ENCODE assay signal across 8 mouse cellular contexts in genomic region chr1:191316818-191317217, GRCm38 (mm10). TPM values are rescaled to one million over a fixed set of nuclear protein-coding genes. Genes with fewer than 3 reads are reported as not detected.
DNase-seq lines count a peak whose midpoint lies in the region; ATAC-seq and TF ChIP-seq lines count a peak whose summit lies in the region.
"Had no signal": no experiment of that assay in that cellular context is flagged by ENCODE, and none has a peak within 500 bp of the region (broad histone marks: within the 10 kb centered on the region; RNA-seq: fewer than 3 reads in every experiment).

No protein-coding gene starts in this region.

- no peak overlapping the region for H3K9ac ChIP-seq in kidney, embryonic 15.5 days
- peak overlapping the region; percentile 91; the same call in 1 of the 2 replicates for H3K9ac ChIP-seq in embryonic facial prominence, embryonic 14.5 days (ENCODE audit: low read depth, low read length)
- H3K9ac ChIP-seq in intestine, postnatal 0 days (ENCODE audit: low read depth, low read length): no peak overlapping the region

- no peak for TF ChIP-seq POLR2A in myocyte (IDR thresholded peaks at IDR 0.05; ENCODE audit: insufficient read length, low read depth)

- peak overlapping the region; percentile 81 for H3K4me2 ChIP-seq in kidney, embryonic 15.5 days
- H3K4me2 ChIP-seq in embryonic facial prominence, embryonic 14.5 days (ENCODE audit: low read depth, low read length): peak overlapping the region; percentile 63
- H3K4me2 ChIP-seq in intestine, postnatal 0 days (replicated peaks; ENCODE audit: low read depth): peak overlapping the region; percentile 84
- H3K4me2 ChIP-seq in myocyte (ENCODE audit: low read depth): peak overlapping the region; percentile 98

- H3K27ac ChIP-seq in kidney, embryonic 15.5 days: no peak overlapping the region
- H3K27ac ChIP-seq in embryonic facial prominence, embryonic 14.5 days (replicated peaks; ENCODE audit: low read depth, low read length): no peak overlapping the region
- H3K27ac ChIP-seq in intestine, postnatal 0 days (ENCODE audit: low read depth, low read length): no peak overlapping the region

- peaks cover 10% of the 10 kb centered on the region for H3K79me2 ChIP-seq in myocyte (ENCODE audit: control insufficient read depth, insufficient read depth)

- WGBS in kidney, embryonic 15.5 days: 83% methylated on average over 8 of the region's 8 CpGs
- 77% methylated on average over 8 of the region's 8 CpGs for WGBS in embryonic facial prominence, embryonic 14.5 days
- WGBS in intestine, postnatal 0 days: 68% methylated on average over 8 of the region's 8 CpGs

- no peak overlapping the region for H3ac ChIP-seq in myocyte (ENCODE audit: control insufficient read depth, insufficient read length)

- no peaks in the 10 kb centered on the region for H3K27me3 ChIP-seq in kidney, embryonic 15.5 days
- no peaks in the 10 kb centered on the region for H3K27me3 ChIP-seq in embryonic facial prominence, embryonic 14.5 days (replicated peaks; ENCODE audit: control insufficient read depth, insufficient read depth, low read length)
- H3K27me3 ChIP-seq in intestine, postnatal 0 days (replicated peaks; ENCODE audit: control insufficient read depth, insufficient read depth, low read length): no peaks in the 10 kb centered on the region
- no peaks in the 10 kb centered on the region for H3K27me3 ChIP-seq in myocyte (ENCODE audit: control insufficient read depth, insufficient read depth, insufficient read length)

- 0 out of 2 replicates have a peak overlapping the region, but pooled peaks have one; percentile 70 for H3K4me3 ChIP-seq in kidney, embryonic 15.5 days (replicated peaks)
- peak overlapping the region; percentile 69 for H3K4me3 ChIP-seq in embryonic facial prominence, embryonic 14.5 days (ENCODE audit: low read depth, low read length)
- H3K4me3 ChIP-seq in intestine, postnatal 0 days (ENCODE audit: low read depth, low read length): no peak overlapping the region
- H3K4me3 ChIP-seq in myocyte: peak overlapping the region; percentile 56

- H3K9me3 ChIP-seq in kidney, embryonic 15.5 days (replicated peaks): no peaks in the 10 kb centered on the region
- H3K9me3 ChIP-seq in embryonic facial prominence, embryonic 14.5 days (ENCODE audit: control insufficient read depth, low read length): no peaks in the 10 kb centered on the region
- no peaks in the 10 kb centered on the region for H3K9me3 ChIP-seq in intestine, postnatal 0 days (ENCODE audit: control insufficient read depth)

- DNase-seq in kidney, postnatal 14 days: no peak
- no peak for DNase-seq in embryonic facial prominence, embryonic 14.5 days (ENCODE audit: low spot score)
- no peak for DNase-seq in embryo, embryonic 11 days
- DNase-seq in thymus, postnatal 25 days: no peak
- DNase-seq: heart, postnatal 36 days had no signal

- ATAC-seq in kidney, embryonic 15.5 days (replicated peaks; ENCODE audit: low FRiP score): no peak
- no peak for ATAC-seq in embryonic facial prominence, embryonic 14.5 days (ENCODE audit: low read depth)
- ATAC-seq in intestine, postnatal 0 days: no peak

- peak; percentile 55 for TF ChIP-seq CTCF in intestine, postnatal 0 days (IDR thresholded peaks at IDR 0.05; ENCODE audit: low read depth)

- peaks cover 18% of the 10 kb centered on the region for H3K4me1 ChIP-seq in kidney, embryonic 15.5 days
- 0 out of 2 replicates have a peak, but pooled peaks cover 4% of the 10 kb centered on the region for H3K4me1 ChIP-seq in embryonic facial prominence, embryonic 14.5 days (ENCODE audit: control insufficient read depth, insufficient read depth, low read length)
- no peaks in the 10 kb centered on the region for H3K4me1 ChIP-seq in intestine, postnatal 0 days (replicated peaks; ENCODE audit: control insufficient read depth, insufficient read depth, low read length)

- no peaks in the 10 kb centered on the region for H3K36me3 ChIP-seq in kidney, embryonic 15.5 days
- H3K36me3 ChIP-seq in embryonic facial prominence, embryonic 14.5 days (ENCODE audit: control insufficient read depth, insufficient read depth, low read length): no peaks in the 10 kb centered on the region
- no peaks in the 10 kb centered on the region for H3K36me3 ChIP-seq in intestine, postnatal 0 days (ENCODE audit: control insufficient read depth, insufficient read depth)
- no peaks in the 10 kb centered on the region for H3K36me3 ChIP-seq in myocyte (ENCODE audit: control insufficient read depth, insufficient read depth)

TF ChIP-seq in myocyte, 11 proteins besides CTCF, POLR2A, EP300 and RAD21:
- TF ChIP-seq USF1 (IDR thresholded peaks at IDR 0.05; ENCODE audit: low read depth): no peak
- TF ChIP-seq MAX (IDR thresholded peaks at IDR 0.05; ENCODE audit: low read depth): no peak
- no peak for TF ChIP-seq MYOG (IDR thresholded peaks at IDR 0.05; ENCODE audit: control insufficient read depth in 1 of 3, insufficient read depth in 1 of 3, insufficient read length in 2 of 3, low read depth in 2 of 3)
- no peak for TF ChIP-seq E2F4 (IDR thresholded peaks at IDR 0.05; ENCODE audit: insufficient read depth)
- TF ChIP-seq REST (IDR thresholded peaks at IDR 0.05; ENCODE audit: insufficient read depth, insufficient read length): no peak
- TF ChIP-seq TCF3 (IDR thresholded peaks at IDR 0.05; ENCODE audit: insufficient read length, low read depth): no peak
- no peak for TF ChIP-seq MYOD1 (IDR thresholded peaks at IDR 0.05; ENCODE audit: control insufficient read depth in 1 of 3, insufficient read length in 2 of 3, low read depth in 2 of 3)
- no peak for TF ChIP-seq TCF12 (IDR thresholded peaks at IDR 0.05; ENCODE audit: insufficient read depth, poor library complexity, severe bottlenecking)
- no peak for TF ChIP-seq SRF (IDR thresholded peaks at IDR 0.05; ENCODE audit: control insufficient read depth, insufficient read length, low read depth)
- no peak for TF ChIP-seq CEBPB (IDR thresholded peaks at IDR 0.05; ENCODE audit: insufficient read depth, poor library complexity, severe bottlenecking)
- TF ChIP-seq POLR2AphosphoS2 (IDR thresholded peaks at IDR 0.05; ENCODE audit: insufficient read length, low read depth): no peak

RNA-seq across cellular contexts. Expression of gene Nenf, which starts 1.2 kb away (rescaled TPM):
- polyA plus RNA-seq in kidney, embryonic 15.5 days (2015; fragmentation: Nextera tagmentation; extraction: Ambion mirVana): 93.6 and 98.5 TPM in 2 replicates
- polyA plus RNA-seq in embryonic facial prominence, embryonic 14.5 days (2014; fragmentation: Nextera tagmentation; extraction: Ambion mirVana): 138 and 141 TPM in 2 replicates
- 171 and 174 TPM in 2 replicates for polyA plus RNA-seq in intestine, postnatal 0 days (2015; fragmentation: Nextera tagmentation; extraction: Ambion mirVana)
- polyA plus RNA-seq in myocyte (2012; fragmentation: generic; extraction: Trizol): 143 TPM

RNA-seq across cellular contexts. Expression of gene Tmem206, which starts 8.9 kb away (rescaled TPM):
- 21.3 and 24.7 TPM in 2 replicates for polyA plus RNA-seq in kidney, embryonic 15.5 days (2015; fragmentation: Nextera tagmentation; extraction: Ambion mirVana)
- 16.4 and 18.2 TPM in 2 replicates for polyA plus RNA-seq in embryonic facial prominence, embryonic 14.5 days (2014; fragmentation: Nextera tagmentation; extraction: Ambion mirVana)
- 14.6 and 15.4 TPM in 2 replicates for polyA plus RNA-seq in intestine, postnatal 0 days (2015; fragmentation: Nextera tagmentation; extraction: Ambion mirVana)
- polyA plus RNA-seq in myocyte (2012; fragmentation: generic; extraction: Trizol): 12.1 TPM
